Mouse (Mus musculus) CH12.LX (cell line): ENCODE measurements around the gene Engase. TPM values are rescaled to one million over a fixed set of nuclear protein-coding genes. Genes with fewer than 3 reads are reported as not detected.

ENCODE experiments used
- DNase-seq: peaks from one replicate; pipeline ENCODE4 v3.0.0-alpha.2; 2013; ENCODE audit errors: extremely low read depth
- H3K27ac ChIP-seq: 2 replicates; pipeline ENCODE4 v1.5.1; 2012; ENCODE audit warnings: low read depth, mild to moderate bottlenecking, control low read depth, moderate library complexity; ENCODE audit not compliant: insufficient read depth
- H3K27me3 ChIP-seq: replicated peaks from 2 replicates; pipeline ENCODE3; 2012; ENCODE audit warnings: inconsistent platforms
- H3K36me3 ChIP-seq, 2 experiments: replicated peaks in 1 of 2; 2 replicates each; pipeline versions ENCODE3 to v1.6.1; 2012; ENCODE audit warnings: inconsistent platforms in 1 of 2, low read length in 1 of 2, mild to moderate bottlenecking in 1 of 2, mixed read lengths in 1 of 2, moderate library complexity in 1 of 2; ENCODE audit not compliant: control insufficient read depth in 1 of 2, insufficient read depth in 1 of 2
- H3K4me1 ChIP-seq, 2 experiments: 2 replicates each; pipeline ENCODE4 v1.6.1; 2012; ENCODE audit warnings: inconsistent platforms in 1 of 2, moderate library complexity in 1 of 2; ENCODE audit not compliant: insufficient read depth in 2 of 2, control insufficient read depth in 1 of 2
- H3K4me2 ChIP-seq: 2 replicates; pipeline ENCODE4 v1.6.1; 2012; ENCODE audit warnings: low read depth, mild to moderate bottlenecking, control low read depth; ENCODE audit not compliant: poor library complexity, insufficient read depth, severe bottlenecking
- H3K4me3 ChIP-seq, 3 experiments: fragments of 150-350 bp in 1 of 3; sonication (generic) in 1 of 3; replicated peaks in 1 of 3; 2 replicates each; pipeline versions ENCODE3 to v1.5.1; 2011 to 2012; ENCODE audit warnings: low read depth in 2 of 3, low read length in 2 of 3, mild to moderate bottlenecking in 2 of 3, moderate library complexity in 2 of 3, control low read depth in 1 of 3, improper control_type of control experiment in 1 of 3, inconsistent platforms in 1 of 3, mixed read lengths in 1 of 3; ENCODE audit not compliant: poor library complexity in 1 of 3
- H3K79me2 ChIP-seq: replicated peaks from 2 replicates; pipeline ENCODE4 v1.6.1; 2012; ENCODE audit warnings: mild to moderate bottlenecking, moderate library complexity; ENCODE audit not compliant: control insufficient read depth, poor library complexity, insufficient read depth, severe bottlenecking; ENCODE audit errors: extremely low read depth
- H3K9ac ChIP-seq: 2 replicates; pipeline ENCODE4 v1.6.1; 2012; ENCODE audit warnings: low read depth, mild to moderate bottlenecking, control low read depth, moderate library complexity; ENCODE audit not compliant: insufficient read depth
- H3K9me3 ChIP-seq: replicated peaks from 2 replicates; pipeline ENCODE3; 2012; ENCODE audit warnings: low read length, inconsistent platforms, mixed read lengths
- HCFC1 ChIP-seq: IDR thresholded peaks from 2 replicates; pipeline ENCODE4 v1.6.1; 2012; ENCODE audit warnings: low read depth, mild to moderate bottlenecking, inconsistent platforms, low read length, improper control_type of control experiment
- JUND ChIP-seq: conservative IDR thresholded peaks from 2 replicates; pipeline ENCODE4 v1.6.1; 2011; ENCODE audit warnings: low read depth, low read length, improper control_type of control experiment
- MAFK ChIP-seq: IDR thresholded peaks from 2 replicates; pipeline ENCODE4 v1.6.1; 2011; ENCODE audit warnings: low read length, improper control_type of control experiment; ENCODE audit not compliant: insufficient replicate concordance
- NRF1 ChIP-seq: IDR thresholded peaks from 2 replicates; pipeline ENCODE4 v1.6.1; 2014; ENCODE audit warnings: low read depth, mild to moderate bottlenecking, inconsistent platforms, low read length, improper control_type of control experiment, moderate library complexity
- TCF12 ChIP-seq: IDR thresholded peaks from 2 replicates; pipeline ENCODE4 v1.6.1; 2014; ENCODE audit warnings: low read depth, mild to moderate bottlenecking, inconsistent platforms, low read length, improper control_type of control experiment
- USF1 ChIP-seq: IDR thresholded peaks from 2 replicates; pipeline ENCODE4 v1.6.1; 2014; ENCODE audit warnings: low read depth, mild to moderate bottlenecking, inconsistent platforms, low read length, improper control_type of control experiment
- ZMIZ1 ChIP-seq: IDR thresholded peaks from 2 replicates; pipeline ENCODE4 v1.6.1; 2012; ENCODE audit warnings: low read depth, mild to moderate bottlenecking, inconsistent platforms, low read length, improper control_type of control experiment
- dilution Hi-C: fragments of 300-500 bp; cut with MboI; formaldehyde crosslinking; loops from 2 replicates; pipeline ENCODE4 v1.14.3; 2020; ENCODE audit warnings: low sequenced_read_pairs; ENCODE audit not compliant: extremely low pct_unique_long_range_greater_than_20kb, extremely low pct_ligation_motif_present
- in situ Hi-C: fragments of 300-500 bp; cut with MboI; formaldehyde crosslinking; loops from 3 replicates; pipeline ENCODE4 v1.14.3; 2019; ENCODE audit warnings: low sequenced_read_pairs, low pct_ligation_motif_present, low pct_unique_long_range_greater_than_20kb, mixed read lengths
- polyA plus RNA-seq: library from polyadenylated mRNA; unstranded; fragments of >175 nt; gene quantifications from 2 replicates; pipeline ENCODE4 v1.2.1, GENCODE M21; 2012; ENCODE audit warnings: low read depth; ENCODE audit not compliant: insufficient read length
- total RNA-seq, 2 experiments: library from RNA; depleted of rRNA; stranded (reverse); fragments of 300-350 nt in 1 of 2; fragments of >200 nt in 1 of 2; gene quantifications; 2 replicates each; pipeline ENCODE4 v1.2.3; 2012 to 2014

Engase gene
- total and polyA plus RNA-seq, 3 experiments, result 7.0 to 12.1 (median 9.7) TPM

GRCm38 (mm10) chr11:118508341-118508740 lies 31.7 kb downstream of the Engase start:
- Histone ChIP-seq H3K9ac (no peak overlapping the region), H3K79me2 (no peaks in the 10 kb centered on the region), H3K27ac (no peak overlapping the region), H3K36me3 (no peaks in the 10 kb centered on the region), H3K27me3 (peaks cover 100% of the 10 kb centered on the region), H3K4me1 (peaks cover 0 to 7% of the 10 kb centered on the region in 2 experiments; a peak in 2 of 4 replicates), H3K9me3 (no peaks in the 10 kb centered on the region), H3K4me3 (no peak overlapping the region), H3K4me2 (no peak overlapping the region)
- dilution Hi-C loops (no loop called here), in situ Hi-C loops (loop anchor here (10.0 kb wide), 1 partner anchor 64 kb away; no protein-coding TSS in a partner anchor)
- no peak for TF ChIP-seq HCFC1
- DNase-seq, result no peak

- H3K36me3 ChIP-seq, result no peaks in the 10 kb centered on the region
- no peaks in the 10 kb centered on the region for H3K79me2 ChIP-seq
- H3K27ac ChIP-seq, result no peak overlapping the region
- in situ Hi-C loops, result no loop called here
- peaks cover 99% of the 10 kb centered on the region for H3K27me3 ChIP-seq
- no peak overlapping the region for H3K9ac ChIP-seq
- H3K9me3 ChIP-seq, result no peaks in the 10 kb centered on the region
- TF ChIP-seq JUND (no peak), USF1 (no peak), ZMIZ1 (no peak)
- dilution Hi-C loops, result no loop called here
- H3K4me2 ChIP-seq, result no peak overlapping the region
- no peak overlapping the region for H3K4me3 ChIP-seq
- DNase-seq, result no peak
- H3K4me1 ChIP-seq, result no peaks in the 10 kb centered on the region
These were observed 35.2 kb downstream of the Engase start for GRCm38 (mm10) chr11:118511851-118512250.

GRCm38 (mm10) chr11:118512257-118512910 lies 35.8 kb downstream of the Engase start:
- no peak overlapping the region for H3K27ac ChIP-seq
- TF ChIP-seq MAFK (peak; percentile 77; the same call in 1 of the 2 replicates), TCF12 (no peak), NRF1 (no peak)
- H3K27me3 ChIP-seq, result peaks cover 98% of the 10 kb centered on the region
- H3K4me2 ChIP-seq, result no peak overlapping the region
- in situ Hi-C loops, result no loop called here
- H3K36me3 ChIP-seq, result no peaks in the 10 kb centered on the region
- DNase-seq, result no peak
- no peaks in the 10 kb centered on the region for H3K9me3 ChIP-seq
- no peak overlapping the region for H3K9ac ChIP-seq
- H3K4me3 ChIP-seq, result no peak overlapping the region
- dilution Hi-C loops, result no loop called here
- H3K4me1 ChIP-seq, result no peaks in the 10 kb centered on the region
- H3K79me2 ChIP-seq, result no peaks in the 10 kb centered on the region
